Mouse (Mus musculus) ES-E14 (cell line): ENCODE results near the gene Usf1. TPM values are rescaled to one million over a fixed set of nuclear protein-coding genes. Genes with fewer than 3 reads are reported as not detected.

Source experiments
- DNase-seq: peaks from one replicate; pipeline ENCODE4 v3.0.0-alpha.2; 2013; ENCODE audit warnings: low read depth, low spot score
- H3K27ac ChIP-seq: 2 replicates; pipeline ENCODE4 v1.5.1; 2012; ENCODE audit warnings: low read depth, mild to moderate bottlenecking, low read length, moderate library complexity, mixed read lengths; ENCODE audit not compliant: poor library complexity, insufficient read depth, severe bottlenecking
- H3K36me3 ChIP-seq: 2 replicates; pipeline ENCODE4 v1.6.1; 2012; ENCODE audit warnings: mild to moderate bottlenecking, low read length, moderate library complexity, mixed read lengths; ENCODE audit not compliant: control insufficient read depth, poor library complexity, insufficient read depth, severe bottlenecking
- H3K4me1 ChIP-seq, 2 experiments: fragments of 150-350 bp in 1 of 2; sonication (generic) in 1 of 2; 2 replicates each; pipeline ENCODE4 v1.6.1; 2012; ENCODE audit warnings: low read length in 2 of 2, mild to moderate bottlenecking in 1 of 2, mixed read lengths in 1 of 2; ENCODE audit not compliant: control insufficient read depth in 2 of 2, insufficient read depth in 2 of 2, poor library complexity in 1 of 2
- H3K4me3 ChIP-seq, 2 experiments: fragments of 150-350 bp in 1 of 2; sonication (generic) in 1 of 2; 2 replicates each; pipeline ENCODE4 v1.5.1; 2012; ENCODE audit warnings: low read length in 2 of 2, low read depth in 1 of 2, mild to moderate bottlenecking in 1 of 2, mixed read lengths in 1 of 2; ENCODE audit not compliant: insufficient read depth in 1 of 2, poor library complexity in 1 of 2, severe bottlenecking in 1 of 2
- H3K9ac ChIP-seq: 2 replicates; pipeline ENCODE4 v1.6.1; 2012; ENCODE audit warnings: low read depth, mild to moderate bottlenecking, low read length, mixed read lengths; ENCODE audit not compliant: poor library complexity, insufficient read depth, severe bottlenecking
- H3K9me3 ChIP-seq: fragments of 150-350 bp; sonication (generic); 2 replicates; pipeline ENCODE4 v1.6.1; 2012; ENCODE audit warnings: low read depth, mild to moderate bottlenecking, low read length; ENCODE audit not compliant: control insufficient read depth, insufficient read depth
- CHD2 ChIP-seq: IDR thresholded peaks from 2 replicates; pipeline ENCODE4 v1.6.1; 2014; ENCODE audit warnings: mild to moderate bottlenecking, low read depth, low read length, inconsistent platforms
- HCFC1 ChIP-seq: IDR thresholded peaks from 2 replicates; pipeline ENCODE4 v1.6.1; 2012; ENCODE audit warnings: low read length, inconsistent platforms, borderline replicate concordance; ENCODE audit not compliant: insufficient read depth
- MAFK ChIP-seq: IDR thresholded peaks from 2 replicates; pipeline ENCODE4 v1.6.1; 2014; ENCODE audit warnings: mild to moderate bottlenecking, low read depth, low read length, inconsistent platforms; ENCODE audit not compliant: insufficient read depth
- ZC3H11A ChIP-seq: IDR thresholded peaks from 2 replicates; pipeline ENCODE4 v1.6.1; 2012; ENCODE audit warnings: low read depth, mild to moderate bottlenecking, inconsistent platforms, low read length, borderline replicate concordance
- ZNF384 ChIP-seq: IDR thresholded peaks from 2 replicates; pipeline ENCODE4 v1.6.1; 2012; ENCODE audit warnings: low read depth, low read length, inconsistent platforms
- in situ Hi-C, 2 experiments: fragments of 600-800 bp; cut with MboI; formaldehyde crosslinking; loops; one replicate each; pipeline ENCODE4 v1.15.1; 2025; ENCODE audit warnings: low sequenced_read_pairs in 2 of 2, inconsistent platforms in 1 of 2; ENCODE audit not compliant: unreplicated experiment in 2 of 2
- total RNA-seq: library from RNA; depleted of rRNA; stranded (reverse); fragments of 300-350 nt; gene quantifications from 2 replicates; pipeline ENCODE4 v1.2.3, GENCODE M21; 2012

The Usf1 gene
- total RNA-seq, 1 experiment: 151 TPM

DNA sequence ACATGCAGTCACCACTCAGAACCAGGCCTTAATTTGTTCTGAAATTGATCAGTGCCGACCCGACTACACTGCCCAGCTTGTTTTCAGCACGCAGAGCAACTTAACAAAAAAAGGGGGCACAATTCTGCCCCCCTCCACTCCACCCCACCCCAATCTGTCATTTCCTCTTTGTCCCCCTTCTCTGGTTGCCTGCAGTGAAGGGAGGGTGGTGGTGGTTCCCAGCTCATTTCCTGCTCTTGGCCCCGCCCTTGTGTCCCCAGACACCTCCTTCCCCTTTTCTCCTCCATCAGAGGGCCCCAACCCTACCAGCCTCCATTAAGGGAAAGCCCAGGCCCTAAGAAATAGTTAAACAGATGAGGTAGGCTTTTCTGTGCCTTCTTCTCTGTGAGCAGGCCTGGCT is 21.0 kb upstream of the Usf1 start:
- in situ Hi-C loops: no loop called here
- H3K9me3 ChIP-seq: no peaks in the 10 kb centered on the region
- peak overlapping the region; percentile 27 to 32; a peak in 2 of 4 replicates for H3K4me3 ChIP-seq
- H3K4me1 ChIP-seq: peaks cover 5 to 31% of the 10 kb centered on the region in 2 experiments; a peak in 3 of 4 replicates
- H3K27ac ChIP-seq: 0 out of 2 replicates have a peak overlapping the region, but pooled peaks have one; percentile 8
- H3K36me3 ChIP-seq: no peaks in the 10 kb centered on the region
- no peak for DNase-seq
- no peak overlapping the region for H3K9ac ChIP-seq
- TF ChIP-seq HCFC1 (no peak), ZNF384 (no peak), MAFK (no peak), ZC3H11A (no peak), CHD2 (no peak)

DNA sequence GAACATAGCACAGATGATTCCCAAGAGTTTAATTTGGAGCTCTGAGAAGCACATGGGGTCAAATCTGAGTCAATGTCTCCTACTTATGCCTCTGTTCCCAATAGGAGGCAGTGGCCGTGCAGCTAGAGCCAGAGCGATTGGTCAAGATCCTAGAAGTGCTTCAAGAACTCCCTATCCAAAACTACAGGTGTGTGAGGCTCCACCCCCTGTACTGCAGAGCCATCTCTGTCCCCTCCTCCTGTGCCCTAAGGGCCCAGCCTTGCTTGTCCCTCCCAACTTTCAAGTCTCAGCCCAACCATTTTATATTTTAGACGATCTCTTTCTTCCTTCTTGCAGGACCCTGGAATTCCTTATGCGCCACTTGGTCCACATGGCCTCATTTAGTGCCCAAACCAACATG is 9.3 kb upstream of the Usf1 start:
- Histone ChIP-seq H3K36me3 (no peaks in the 10 kb centered on the region; the same call in 1 of the 2 replicates), H3K4me3 (peak overlapping the region; percentile 3 to 6; a peak in 1 of 4 replicates), H3K4me1 (peaks cover 3 to 10% of the 10 kb centered on the region in 2 experiments; a peak in 1 of 4 replicates), H3K27ac (no peak overlapping the region; the same call in 1 of the 2 replicates), H3K9me3 (no peaks in the 10 kb centered on the region), H3K9ac (no peak overlapping the region)
- no peak for DNase-seq
- TF ChIP-seq MAFK (no peak), CHD2 (no peak), HCFC1 (no peak), ZNF384 (no peak), ZC3H11A (no peak)
- in situ Hi-C loops: no loop called here

DNA sequence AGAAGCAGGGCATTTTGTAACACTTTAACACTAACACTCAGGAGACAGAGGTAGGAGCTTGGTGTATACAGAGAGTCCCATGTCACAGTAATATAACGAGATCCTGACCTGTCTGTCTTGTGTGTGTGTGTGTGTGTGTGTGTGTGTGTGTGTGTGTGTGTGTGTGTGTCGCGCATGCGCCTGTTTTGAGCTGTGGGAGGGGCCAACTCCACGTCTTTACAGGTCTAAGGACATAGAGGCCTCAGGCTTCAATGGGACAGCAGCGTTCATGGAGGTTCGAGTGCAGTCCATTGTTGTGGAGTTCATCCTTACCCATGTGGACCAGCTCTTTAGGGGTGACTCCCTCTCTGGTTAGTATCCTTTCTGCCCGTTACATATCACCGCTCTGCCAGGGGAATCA is 8.1 kb upstream of the Usf1 start:
- Histone ChIP-seq H3K9me3 (no peaks in the 10 kb centered on the region), H3K4me3 (no peak overlapping the region), H3K4me1 (peaks cover 3 to 10% of the 10 kb centered on the region in 2 experiments; a peak in 1 of 4 replicates), H3K36me3 (no peaks in the 10 kb centered on the region; the same call in 1 of the 2 replicates), H3K27ac (no peak overlapping the region), H3K9ac (no peak overlapping the region; the same call in 1 of the 2 replicates)
- in situ Hi-C loops: no loop called here
- TF ChIP-seq HCFC1 (no peak), CHD2 (no peak), ZNF384 (no peak), MAFK (no peak), ZC3H11A (no peak)
- DNase-seq: no peak

DNA sequence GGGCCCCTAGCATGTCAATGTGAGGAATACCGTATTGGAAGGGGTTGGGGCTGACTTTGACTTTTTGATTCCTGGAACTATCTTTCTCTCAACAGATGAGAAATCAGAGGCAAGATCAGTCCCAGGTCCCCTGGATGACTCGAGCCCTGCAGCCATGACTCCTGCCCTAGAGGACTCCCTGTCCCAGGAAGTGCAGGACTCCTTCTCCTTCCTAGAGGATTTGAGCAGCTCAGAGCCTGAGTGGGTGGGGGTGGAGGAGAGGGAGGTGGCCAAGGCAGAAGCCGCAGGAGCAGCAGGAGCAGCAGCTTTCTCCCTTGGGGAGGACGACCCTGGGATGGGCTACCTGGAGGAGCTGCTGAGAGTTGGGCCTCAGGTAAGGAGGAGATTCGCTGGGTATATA is 3.9 kb upstream of the Usf1 start:
- Histone ChIP-seq H3K9me3 (no peaks in the 10 kb centered on the region), H3K9ac (no peak overlapping the region), H3K4me1 (peaks cover 0 to 5% of the 10 kb centered on the region in 2 experiments; a peak in 1 of 4 replicates), H3K36me3 (no peaks in the 10 kb centered on the region; the same call in 1 of the 2 replicates), H3K27ac (no peak overlapping the region), H3K4me3 (no peak overlapping the region)
- in situ Hi-C loops: no loop called here
- TF ChIP-seq HCFC1 (no peak), MAFK (no peak), CHD2 (no peak), ZNF384 (no peak), ZC3H11A (no peak)
- no peak for DNase-seq

DNA sequence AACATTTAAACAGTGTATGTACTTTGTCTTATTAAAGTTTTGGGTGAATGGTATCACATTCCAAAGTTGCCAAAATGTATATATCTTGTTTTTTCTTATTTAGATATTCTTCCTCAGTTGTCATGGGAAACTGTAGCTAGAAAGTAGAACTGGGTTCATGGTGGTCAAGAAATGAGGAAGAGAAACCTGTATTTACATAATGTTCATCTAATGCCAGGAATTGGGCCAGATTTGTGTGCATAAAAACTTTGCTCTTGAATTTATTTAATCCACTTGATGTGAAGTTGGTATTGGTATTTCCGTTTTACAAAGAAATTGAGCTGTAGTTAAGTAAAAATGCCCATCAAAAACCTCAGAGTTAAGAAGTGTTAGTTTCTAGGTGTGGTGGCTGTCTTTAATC is 882 bp upstream of the Usf1 start:
- no peak for DNase-seq
- peaks cover 5 to 6% of the 10 kb centered on the region in 2 experiments; a peak in 2 of 4 replicates for H3K4me1 ChIP-seq
- in situ Hi-C loops: no loop called here
- H3K9ac ChIP-seq: no peak overlapping the region
- TF ChIP-seq CHD2 (no peak), MAFK (no peak)
- H3K27ac ChIP-seq: no peak overlapping the region
- H3K36me3 ChIP-seq: peaks cover 2% of the 10 kb centered on the region
- no peak overlapping the region for H3K4me3 ChIP-seq
- no peaks in the 10 kb centered on the region for H3K9me3 ChIP-seq
